Mouse (Mus musculus): ENCODE data around the gene Spata5. TPM values are rescaled to one million over a fixed set of nuclear protein-coding genes. Genes with fewer than 3 reads are reported as not detected.
"Not testable (repeated sequence)": the region's sequence is repeated elsewhere in the genome, so short reads cannot be mapped to it uniquely, and the experiment has no call there.

Spata5 gene
- polyA plus RNA-seq, 1 experiment from 2014 or later = 55.0 TPM

DNA sequence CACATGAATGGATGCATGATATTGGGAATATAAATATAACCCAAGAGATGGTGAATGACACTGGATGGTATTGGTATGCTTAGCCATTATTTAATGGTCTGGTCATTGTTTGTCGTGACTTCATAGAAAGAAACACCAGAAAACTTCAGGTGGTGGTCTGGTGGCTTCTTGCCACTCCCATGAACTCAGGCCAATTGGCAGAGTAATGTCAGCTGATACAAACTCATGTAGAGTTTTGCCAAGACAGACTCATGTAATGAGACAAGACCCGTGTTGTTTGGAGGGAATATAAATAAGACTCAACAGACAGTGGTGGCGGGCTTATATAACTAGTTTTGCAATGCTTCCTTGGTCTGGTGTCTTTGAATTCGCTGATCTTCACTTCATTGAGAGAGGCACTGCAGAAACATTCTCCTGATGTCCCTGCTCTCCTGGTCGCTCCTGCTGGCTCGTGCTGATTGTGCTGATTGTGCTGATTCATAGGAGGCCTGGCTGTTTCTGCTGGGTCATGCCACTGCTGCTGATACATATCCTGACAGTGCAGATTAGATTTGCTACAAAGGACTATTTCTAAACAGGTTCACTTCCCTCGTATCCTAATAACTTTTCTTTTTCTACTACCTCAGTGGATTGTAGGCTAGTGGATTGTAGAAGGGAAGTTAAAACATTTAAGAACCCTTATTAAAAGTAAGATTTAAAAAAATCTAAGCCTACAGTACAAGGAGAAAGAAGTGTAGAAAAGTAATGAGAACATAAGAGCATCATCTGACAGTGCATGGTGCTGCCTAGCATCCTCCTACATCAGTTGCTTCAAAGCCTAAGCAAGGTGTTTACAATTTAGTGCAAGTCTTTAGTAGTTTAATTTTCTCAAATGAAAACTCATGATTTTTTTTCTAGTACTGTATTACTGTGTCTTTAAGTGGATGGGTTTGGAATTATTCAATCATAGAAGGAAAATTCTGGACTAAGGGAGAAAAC lies 90.6 kb downstream of the Spata5 start:
- no peaks in the 10 kb centered on the region for H3K9me3 ChIP-seq (ENCODE audit: control insufficient read depth, low read length)
- no peaks in the 10 kb centered on the region for H3K27me3 ChIP-seq (ENCODE audit: control insufficient read depth, insufficient read depth, low read length)
- WGBS = 83% methylated on average over 7 of the region's 7 CpGs
- no peak overlapping the region for H3K4me2 ChIP-seq (ENCODE audit: low read depth, low read length, severe bottlenecking)
- ATAC-seq (replicated peaks; ENCODE audit: low FRiP score) = no peak
- no peak overlapping the region for H3K4me3 ChIP-seq (ENCODE audit: low read depth, low read length)
- H3K9ac ChIP-seq (ENCODE audit: low read length) = no peak overlapping the region
- H3K36me3 ChIP-seq (ENCODE audit: control insufficient read depth, insufficient read depth, low read length) = no peaks in the 10 kb centered on the region
- no peak for DNase-seq (ENCODE audit: low spot score)
- H3K27ac ChIP-seq (ENCODE audit: low read depth, low read length) = no peak overlapping the region
- H3K4me1 ChIP-seq (replicated peaks; ENCODE audit: control insufficient read depth, insufficient read depth, low read length) = no peaks in the 10 kb centered on the region

DNA sequence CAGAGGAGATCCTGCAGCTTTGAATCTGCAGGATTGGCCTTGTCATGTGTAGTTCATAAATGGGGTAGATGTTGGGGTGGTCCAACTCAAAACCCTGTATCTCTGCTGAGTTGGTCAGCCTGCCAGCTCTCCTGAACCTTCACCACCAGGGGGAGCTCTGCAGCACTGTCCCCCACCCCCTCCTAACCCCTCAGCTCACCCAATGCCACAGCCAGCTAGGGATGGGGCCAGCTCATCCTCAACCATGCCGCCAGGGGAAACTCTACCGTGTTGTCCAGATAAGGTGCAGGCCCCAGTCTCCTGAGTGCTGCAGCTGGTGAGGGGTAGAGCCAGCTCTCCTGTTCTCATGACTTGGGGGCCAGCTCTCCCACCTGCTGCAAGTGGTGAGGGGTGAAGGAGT lies 95.8 kb downstream of the Spata5 start:
- Histone ChIP-seq H3K4me3 (ENCODE audit: low read depth, low read length) (no peak overlapping the region), H3K9me3 (ENCODE audit: control insufficient read depth, low read length) (no peaks in the 10 kb centered on the region), H3K27me3 (ENCODE audit: control insufficient read depth, insufficient read depth, low read length) (no peaks in the 10 kb centered on the region), H3K4me2 (ENCODE audit: low read depth, low read length, severe bottlenecking) (no peak overlapping the region), H3K9ac (ENCODE audit: low read length) (no peak overlapping the region), H3K36me3 (ENCODE audit: control insufficient read depth, insufficient read depth, low read length) (no peaks in the 10 kb centered on the region), H3K27ac (ENCODE audit: low read depth, low read length) (no peak overlapping the region), H3K4me1 (replicated peaks; ENCODE audit: control insufficient read depth, insufficient read depth, low read length) (no peaks in the 10 kb centered on the region)
- ATAC-seq (replicated peaks; ENCODE audit: low FRiP score) = 0 out of 2 replicates have a peak, but pooled peaks have one; percentile 39
- WGBS = 29% methylated on average over 2 of the region's 2 CpGs
- DNase-seq (ENCODE audit: low spot score) = peak; percentile 69

DNA sequence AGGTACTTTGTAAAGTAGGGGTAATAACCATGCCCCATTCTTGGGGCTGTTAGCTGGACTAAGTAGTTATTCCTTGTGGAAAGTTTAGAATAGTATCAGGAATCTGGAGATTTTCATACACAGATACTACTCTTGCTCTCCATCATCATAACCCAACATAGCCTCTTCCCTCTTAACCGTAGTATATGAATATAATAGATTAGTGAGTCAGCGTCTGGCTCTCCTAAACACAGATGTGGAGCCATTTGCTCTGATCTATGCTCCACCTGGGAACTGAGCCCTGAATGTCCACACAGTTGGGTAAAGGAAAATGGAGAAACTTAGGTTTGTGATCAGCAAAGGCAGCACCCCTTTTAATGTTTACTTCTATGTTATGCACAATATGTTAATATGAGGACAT lies 96.7 kb downstream of the Spata5 start:
- H3K9me3 ChIP-seq (ENCODE audit: control insufficient read depth, low read length) = no peaks in the 10 kb centered on the region
- ATAC-seq (replicated peaks; ENCODE audit: low FRiP score) = no peak
- no peak overlapping the region for H3K4me2 ChIP-seq (ENCODE audit: low read depth, low read length, severe bottlenecking)
- H3K36me3 ChIP-seq (ENCODE audit: control insufficient read depth, insufficient read depth, low read length) = no peaks in the 10 kb centered on the region
- 93% methylated on average over 2 of the region's 2 CpGs for WGBS
- H3K4me1 ChIP-seq (replicated peaks; ENCODE audit: control insufficient read depth, insufficient read depth, low read length) = no peaks in the 10 kb centered on the region
- no peaks in the 10 kb centered on the region for H3K27me3 ChIP-seq (ENCODE audit: control insufficient read depth, insufficient read depth, low read length)
- no peak overlapping the region for H3K9ac ChIP-seq (ENCODE audit: low read length)
- no peak overlapping the region for H3K27ac ChIP-seq (ENCODE audit: low read depth, low read length)
- no peak for DNase-seq (ENCODE audit: low spot score)
- no peak overlapping the region for H3K4me3 ChIP-seq (ENCODE audit: low read depth, low read length)

DNA sequence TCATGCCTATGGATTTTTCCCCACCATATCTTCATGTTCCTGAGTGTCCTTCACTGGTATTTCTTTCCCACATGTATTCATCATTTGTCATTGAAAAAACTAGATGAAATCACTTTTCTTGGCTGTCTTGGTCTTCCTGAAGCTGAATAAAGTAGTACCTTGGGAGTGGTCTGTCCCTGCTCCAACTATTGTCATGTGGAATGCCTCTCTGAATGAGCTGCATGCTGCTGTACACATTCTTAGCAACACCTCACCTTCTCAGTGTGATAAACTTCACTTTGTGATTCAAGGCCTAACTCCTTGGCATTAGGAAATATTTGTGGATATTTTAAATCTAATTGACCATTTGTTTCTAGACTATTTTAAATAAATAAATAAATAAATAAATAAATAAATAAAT lies 98.9 kb downstream of the Spata5 start:
- no peak for ATAC-seq (replicated peaks; ENCODE audit: low FRiP score)

DNA sequence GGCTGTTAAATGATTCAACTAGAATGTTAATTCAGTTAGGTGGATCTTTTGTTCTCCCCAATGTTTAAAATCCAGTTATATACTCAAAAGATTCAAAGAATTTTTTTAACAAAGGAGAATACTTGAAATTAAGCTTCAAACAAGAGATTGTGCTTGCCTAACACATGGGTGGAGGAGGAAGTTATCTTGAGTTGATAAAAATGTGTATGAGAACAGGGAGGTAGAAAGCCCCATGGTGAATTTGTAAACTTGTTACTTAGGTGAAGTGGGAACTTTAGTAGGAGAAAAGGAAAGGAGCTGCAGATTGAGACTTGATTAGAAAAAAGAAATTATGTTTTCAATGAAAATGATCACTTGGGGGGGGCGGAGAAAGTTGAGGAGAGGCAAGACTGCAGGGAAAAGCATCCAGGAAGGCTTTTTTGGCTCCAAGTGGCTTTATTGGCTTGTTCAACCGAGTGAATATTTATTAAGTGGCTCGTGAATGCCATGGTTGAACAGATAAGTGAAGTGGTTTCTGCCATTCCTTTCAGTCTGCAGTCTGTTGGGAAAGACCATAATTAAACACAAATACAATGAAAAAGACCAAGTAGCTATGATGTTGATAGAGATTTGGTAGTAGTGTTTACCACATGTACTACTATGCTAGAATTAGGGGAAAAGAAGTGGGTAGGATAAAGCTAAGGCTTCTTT lies 100.8 kb downstream of the Spata5 start:
- H3K36me3 ChIP-seq (ENCODE audit: control insufficient read depth, insufficient read depth, low read length) = no peaks in the 10 kb centered on the region
- WGBS = 66% methylated on average over 3 of the region's 3 CpGs

More for the DNA sequence above, 98.9 kb downstream of the Spata5 start:
- Histone ChIP-seq H3K9me3 (ENCODE audit: control insufficient read depth, low read length) (no peaks in the 10 kb centered on the region), H3K4me2 (ENCODE audit: low read depth, low read length, severe bottlenecking) (no peak overlapping the region), H3K27ac (ENCODE audit: low read depth, low read length) (no peak overlapping the region), H3K4me1 (replicated peaks; ENCODE audit: control insufficient read depth, insufficient read depth, low read length) (no peaks in the 10 kb centered on the region), H3K9ac (ENCODE audit: low read length) (no peak overlapping the region), H3K4me3 (ENCODE audit: low read depth, low read length) (no peak overlapping the region), H3K36me3 (ENCODE audit: control insufficient read depth, insufficient read depth, low read length) (no peaks in the 10 kb centered on the region), H3K27me3 (ENCODE audit: control insufficient read depth, insufficient read depth, low read length) (no peaks in the 10 kb centered on the region)
- no peak for DNase-seq (ENCODE audit: low spot score)

DNA sequence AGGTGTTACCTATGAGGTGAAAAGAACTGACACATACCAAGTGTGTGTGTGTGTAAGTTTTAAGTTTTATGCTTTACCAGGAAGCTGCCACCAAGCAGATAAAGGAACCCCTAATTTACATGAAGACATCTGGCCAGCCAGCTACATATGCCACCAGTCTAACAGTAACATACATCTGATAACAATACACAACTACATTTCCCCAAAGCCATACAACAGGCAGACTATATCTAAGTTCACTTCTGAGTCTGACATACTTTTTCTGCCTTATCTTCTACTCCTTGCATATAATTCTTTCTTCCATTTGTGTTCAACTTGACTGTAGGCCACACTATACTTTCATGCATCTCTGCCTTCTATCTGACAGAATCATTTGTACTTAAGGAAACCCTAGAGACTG lies 112.4 kb downstream of the Spata5 start:
- no peak overlapping the region for H3K27ac ChIP-seq (ENCODE audit: low read depth, low read length)
- ATAC-seq (replicated peaks; ENCODE audit: low FRiP score) (no peak), DNase-seq (ENCODE audit: low spot score) (no peak)
- no peaks in the 10 kb centered on the region for H3K36me3 ChIP-seq (ENCODE audit: control insufficient read depth, insufficient read depth, low read length)
- no peaks in the 10 kb centered on the region for H3K9me3 ChIP-seq (ENCODE audit: control insufficient read depth, low read length)
- H3K9ac ChIP-seq (ENCODE audit: low read length) = no peak overlapping the region
- H3K4me1 ChIP-seq (replicated peaks; ENCODE audit: control insufficient read depth, insufficient read depth, low read length) = no peaks in the 10 kb centered on the region
- no peak overlapping the region for H3K4me3 ChIP-seq (ENCODE audit: low read depth, low read length)
- H3K27me3 ChIP-seq (ENCODE audit: control insufficient read depth, insufficient read depth, low read length) = no peaks in the 10 kb centered on the region
- H3K4me2 ChIP-seq (ENCODE audit: low read depth, low read length, severe bottlenecking) = no peak overlapping the region

More for the DNA sequence above, 100.8 kb downstream of the Spata5 start:
- H3K9ac ChIP-seq (ENCODE audit: low read length) = no peak overlapping the region
- H3K9me3 ChIP-seq (ENCODE audit: control insufficient read depth, low read length) = no peaks in the 10 kb centered on the region
- no peak overlapping the region for H3K4me2 ChIP-seq (ENCODE audit: low read depth, low read length, severe bottlenecking)
- no peaks in the 10 kb centered on the region for H3K27me3 ChIP-seq (ENCODE audit: control insufficient read depth, insufficient read depth, low read length)
- H3K4me3 ChIP-seq (ENCODE audit: low read depth, low read length) = no peak overlapping the region
- ATAC-seq (replicated peaks; ENCODE audit: low FRiP score) (no peak), DNase-seq (ENCODE audit: low spot score) (no peak)
- no peaks in the 10 kb centered on the region for H3K4me1 ChIP-seq (replicated peaks; ENCODE audit: control insufficient read depth, insufficient read depth, low read length)
- no peak overlapping the region for H3K27ac ChIP-seq (ENCODE audit: low read depth, low read length)

DNA sequence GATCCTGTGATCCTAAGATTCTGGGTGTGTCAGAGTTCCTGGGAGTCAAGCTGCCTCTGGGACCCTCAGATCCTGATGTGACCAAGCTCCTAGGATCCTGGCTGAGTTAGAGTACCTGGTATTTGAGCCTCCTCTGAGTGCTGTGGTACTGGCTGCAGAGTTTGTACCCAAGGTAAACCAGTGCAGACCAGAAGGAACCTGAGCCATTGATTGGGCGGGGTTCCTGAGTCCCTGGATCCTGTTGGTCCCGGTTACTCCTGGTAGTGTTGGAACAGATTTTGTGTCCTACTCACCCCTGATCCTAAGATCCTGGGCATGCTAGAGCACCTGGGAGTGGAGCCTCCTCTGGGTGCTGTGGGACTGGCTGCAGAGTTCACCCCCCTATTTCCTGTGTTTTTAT lies 121.0 kb downstream of the Spata5 start:
- not testable (repeated sequence) for H3K4me2 ChIP-seq (ENCODE audit: low read depth, low read length, severe bottlenecking); ATAC-seq (replicated peaks; ENCODE audit: low FRiP score); H3K36me3 ChIP-seq (ENCODE audit: control insufficient read depth, insufficient read depth, low read length); H3K4me1 ChIP-seq (replicated peaks; ENCODE audit: control insufficient read depth, insufficient read depth, low read length); H3K4me3 ChIP-seq (ENCODE audit: low read depth, low read length); H3K27ac ChIP-seq (ENCODE audit: low read depth, low read length); H3K27me3 ChIP-seq (ENCODE audit: control insufficient read depth, insufficient read depth, low read length); DNase-seq (ENCODE audit: low spot score); H3K9me3 ChIP-seq (ENCODE audit: control insufficient read depth, low read length); H3K9ac ChIP-seq (ENCODE audit: low read length)
- 89% methylated on average over 2 of the region's 2 CpGs for WGBS

DNA sequence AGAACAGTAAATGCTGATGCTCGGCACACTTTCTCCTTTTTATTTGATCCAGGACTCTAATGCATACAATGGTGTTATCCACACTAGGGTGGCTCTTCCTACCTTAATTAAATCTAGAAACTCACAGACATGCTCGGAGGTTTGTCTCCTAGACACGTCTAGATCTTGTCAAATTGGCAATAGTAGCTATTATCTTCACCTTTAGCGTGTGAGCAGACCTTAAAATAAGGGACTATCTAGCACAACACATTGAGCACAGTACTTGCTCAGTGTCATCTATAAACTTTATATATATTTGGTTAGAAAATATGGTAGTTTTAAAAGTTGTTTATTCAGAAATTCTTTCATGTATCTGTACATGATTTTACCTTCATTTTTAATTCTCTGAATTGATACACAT lies 126.7 kb downstream of the Spata5 start:
- H3K9me3 ChIP-seq (ENCODE audit: control insufficient read depth, low read length) = no peaks in the 10 kb centered on the region
- H3K36me3 ChIP-seq (ENCODE audit: control insufficient read depth, insufficient read depth, low read length) = no peaks in the 10 kb centered on the region
- DNase-seq (ENCODE audit: low spot score) = no peak
- H3K4me2 ChIP-seq (ENCODE audit: low read depth, low read length, severe bottlenecking) = no peak overlapping the region
- WGBS = 88% methylated on average over 4 of the region's 4 CpGs
- no peaks in the 10 kb centered on the region for H3K27me3 ChIP-seq (ENCODE audit: control insufficient read depth, insufficient read depth, low read length)
- H3K4me1 ChIP-seq (replicated peaks; ENCODE audit: control insufficient read depth, insufficient read depth, low read length) = no peaks in the 10 kb centered on the region
- no peak overlapping the region for H3K9ac ChIP-seq (ENCODE audit: low read length)
- no peak for ATAC-seq (replicated peaks; ENCODE audit: low FRiP score)
- H3K4me3 ChIP-seq (ENCODE audit: low read depth, low read length) = no peak overlapping the region
- no peak overlapping the region for H3K27ac ChIP-seq (ENCODE audit: low read depth, low read length)
